Mouse (Mus musculus): ENCODE measurements around the gene Cfdp1. TPM values are rescaled to one million over a fixed set of nuclear protein-coding genes. Genes with fewer than 3 reads are reported as not detected.

Cfdp1 gene
- polyA plus RNA-seq, 1 experiment from 2014 or later: 217 TPM

DNA sequence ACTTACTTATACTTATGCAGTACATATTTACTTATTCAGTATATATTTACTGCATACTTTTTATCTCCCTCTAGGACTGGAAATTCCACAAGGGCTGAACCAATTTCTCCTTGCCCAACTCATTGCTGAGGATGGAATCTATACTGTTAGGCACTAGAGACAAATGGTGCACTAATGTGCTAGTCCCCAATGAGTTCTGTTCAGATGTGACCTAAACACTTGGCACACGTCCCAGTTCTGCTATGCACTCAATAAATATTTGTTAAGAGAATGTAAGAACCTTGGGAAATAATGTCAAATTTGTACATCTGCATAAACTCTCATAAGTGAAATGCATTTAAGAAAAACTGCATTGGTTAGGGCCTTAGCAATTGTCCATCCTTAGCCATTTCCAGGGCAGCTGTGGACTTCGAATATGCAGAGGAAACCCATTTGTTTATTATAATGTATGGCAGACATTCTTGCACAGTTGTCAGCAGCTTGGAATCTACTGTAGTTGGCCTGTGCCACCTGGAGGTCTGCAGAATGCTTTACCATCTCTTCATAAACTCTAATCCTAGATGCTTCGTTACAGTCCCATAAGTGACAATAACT, 60.7 kb downstream of the Cfdp1 start:
- H3K9ac ChIP-seq: no peak overlapping the region
- 62% methylated on average over 3 of the region's 3 CpGs for WGBS
- no peak overlapping the region for H3K4me2 ChIP-seq (replicated peaks)
- H3K27ac ChIP-seq (replicated peaks): no peak overlapping the region
- peaks cover 16% of the 10 kb centered on the region for H3K4me1 ChIP-seq
- H3K27me3 ChIP-seq: no peaks in the 10 kb centered on the region
- no peaks in the 10 kb centered on the region for H3K9me3 ChIP-seq (replicated peaks)
- H3K4me3 ChIP-seq (replicated peaks): no peak overlapping the region
- H3K36me3 ChIP-seq: peaks cover 3% of the 10 kb centered on the region; the same call in 1 of the 2 replicates
- ATAC-seq (ENCODE audit: insufficient number of reproducible peaks, low FRiP score, low TSS enrichment, low read depth): no peak

GRCm38 (mm10) chr8:111789639-111790038, 64.5 kb downstream of the Cfdp1 start:
- no peak overlapping the region for H3K9ac ChIP-seq
- H3K27ac ChIP-seq (replicated peaks): no peak overlapping the region
- H3K4me1 ChIP-seq: peaks cover 34% of the 10 kb centered on the region
- 0 out of 2 replicates have a peak, but pooled peaks cover 3% of the 10 kb centered on the region for H3K36me3 ChIP-seq
- H3K27me3 ChIP-seq: no peaks in the 10 kb centered on the region
- H3K9me3 ChIP-seq (replicated peaks): no peaks in the 10 kb centered on the region
- no peak for ATAC-seq (ENCODE audit: insufficient number of reproducible peaks, low FRiP score, low TSS enrichment, low read depth)
- H3K4me2 ChIP-seq (replicated peaks): no peak overlapping the region
- no peak overlapping the region for H3K4me3 ChIP-seq (replicated peaks)

- H3K27ac ChIP-seq (replicated peaks): no peak overlapping the region
- no peak for ATAC-seq (ENCODE audit: insufficient number of reproducible peaks, low FRiP score, low TSS enrichment, low read depth)
- WGBS: 34% methylated on average over 4 of the region's 4 CpGs
- H3K27me3 ChIP-seq: no peaks in the 10 kb centered on the region
- peaks cover 34% of the 10 kb centered on the region for H3K4me1 ChIP-seq
- H3K4me2 ChIP-seq (replicated peaks): no peak overlapping the region
- no peak overlapping the region for H3K4me3 ChIP-seq (replicated peaks)
- no peaks in the 10 kb centered on the region for H3K9me3 ChIP-seq (replicated peaks)
- no peak overlapping the region for H3K9ac ChIP-seq
- 0 out of 2 replicates have a peak, but pooled peaks cover 3% of the 10 kb centered on the region for H3K36me3 ChIP-seq
These were observed 64.9 kb downstream of the Cfdp1 start for GRCm38 (mm10) chr8:111789200-111789599.

DNA sequence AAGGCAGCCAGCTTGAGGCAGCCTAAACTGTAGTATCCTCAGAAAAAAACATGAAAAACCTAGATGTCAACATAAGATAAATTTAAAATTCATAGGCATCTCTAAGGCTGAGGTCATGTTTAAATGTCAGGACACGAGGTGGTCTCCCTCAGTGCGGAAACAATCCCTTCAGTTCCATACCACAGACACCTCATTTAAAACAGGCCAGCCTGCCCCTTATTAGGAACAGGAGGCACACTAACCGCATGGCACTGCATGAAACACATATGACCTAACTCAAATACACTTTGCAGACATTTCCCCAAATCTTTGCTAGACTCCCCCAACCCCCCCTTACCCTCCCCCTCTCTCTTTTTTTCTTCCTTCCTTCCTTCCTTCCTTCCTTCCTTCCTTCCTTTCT, 65.6 kb downstream of the Cfdp1 start:
- H3K27ac ChIP-seq (replicated peaks): no peak overlapping the region
- 0 out of 2 replicates have a peak, but pooled peaks cover 3% of the 10 kb centered on the region for H3K36me3 ChIP-seq
- H3K4me2 ChIP-seq (replicated peaks): no peak overlapping the region
- peaks cover 33% of the 10 kb centered on the region for H3K4me1 ChIP-seq
- no peak overlapping the region for H3K4me3 ChIP-seq (replicated peaks)
- no peaks in the 10 kb centered on the region for H3K27me3 ChIP-seq
- no peak for ATAC-seq (ENCODE audit: insufficient number of reproducible peaks, low FRiP score, low TSS enrichment, low read depth)
- 44% methylated on average over 3 of the region's 3 CpGs for WGBS
- H3K9me3 ChIP-seq (replicated peaks): no peaks in the 10 kb centered on the region
- H3K9ac ChIP-seq: no peak overlapping the region

- 62% methylated on average over 5 of the region's 5 CpGs for WGBS
- no peak overlapping the region for H3K4me3 ChIP-seq (replicated peaks)
- no peak for ATAC-seq (ENCODE audit: insufficient number of reproducible peaks, low FRiP score, low TSS enrichment, low read depth)
- no peaks in the 10 kb centered on the region for H3K27me3 ChIP-seq
- H3K9ac ChIP-seq: no peak overlapping the region
- H3K4me1 ChIP-seq: peaks cover 29% of the 10 kb centered on the region
- no peak overlapping the region for H3K4me2 ChIP-seq (replicated peaks)
- no peak overlapping the region for H3K27ac ChIP-seq (replicated peaks)
- H3K9me3 ChIP-seq (replicated peaks): no peaks in the 10 kb centered on the region
- 0 out of 2 replicates have a peak, but pooled peaks cover 3% of the 10 kb centered on the region for H3K36me3 ChIP-seq
These were observed 66.0 kb downstream of the Cfdp1 start for GRCm38 (mm10) chr8:111788085-111788484.

DNA sequence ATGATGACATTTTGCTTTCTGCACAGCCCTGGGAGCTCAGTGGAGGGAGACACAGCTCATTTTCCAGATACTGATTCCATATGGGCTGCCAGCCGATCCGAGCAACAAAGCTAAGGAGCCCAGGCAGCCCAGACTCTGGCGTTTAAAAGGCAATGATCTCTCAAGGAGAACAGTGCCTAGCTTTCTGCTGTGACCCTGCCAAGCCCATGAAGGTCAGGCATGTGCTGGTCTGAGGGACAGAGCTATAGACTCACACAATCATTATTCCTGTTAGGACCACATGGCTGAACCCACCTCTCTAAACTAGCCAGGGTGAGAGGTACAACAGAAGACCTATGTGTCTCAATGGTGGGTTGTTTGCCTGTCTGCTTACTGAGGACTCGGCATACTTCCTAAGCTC, 66.4 kb downstream of the Cfdp1 start:
- H3K27me3 ChIP-seq: no peaks in the 10 kb centered on the region
- peaks cover 29% of the 10 kb centered on the region for H3K4me1 ChIP-seq
- no peak overlapping the region for H3K9ac ChIP-seq
- no peak for ATAC-seq (ENCODE audit: insufficient number of reproducible peaks, low FRiP score, low TSS enrichment, low read depth)
- H3K9me3 ChIP-seq (replicated peaks): no peaks in the 10 kb centered on the region
- no peak overlapping the region for H3K27ac ChIP-seq (replicated peaks)
- 0 out of 2 replicates have a peak, but pooled peaks cover 3% of the 10 kb centered on the region for H3K36me3 ChIP-seq
- WGBS: 20% methylated on average over 4 of the region's 4 CpGs
- no peak overlapping the region for H3K4me2 ChIP-seq (replicated peaks)
- no peak overlapping the region for H3K4me3 ChIP-seq (replicated peaks)

DNA sequence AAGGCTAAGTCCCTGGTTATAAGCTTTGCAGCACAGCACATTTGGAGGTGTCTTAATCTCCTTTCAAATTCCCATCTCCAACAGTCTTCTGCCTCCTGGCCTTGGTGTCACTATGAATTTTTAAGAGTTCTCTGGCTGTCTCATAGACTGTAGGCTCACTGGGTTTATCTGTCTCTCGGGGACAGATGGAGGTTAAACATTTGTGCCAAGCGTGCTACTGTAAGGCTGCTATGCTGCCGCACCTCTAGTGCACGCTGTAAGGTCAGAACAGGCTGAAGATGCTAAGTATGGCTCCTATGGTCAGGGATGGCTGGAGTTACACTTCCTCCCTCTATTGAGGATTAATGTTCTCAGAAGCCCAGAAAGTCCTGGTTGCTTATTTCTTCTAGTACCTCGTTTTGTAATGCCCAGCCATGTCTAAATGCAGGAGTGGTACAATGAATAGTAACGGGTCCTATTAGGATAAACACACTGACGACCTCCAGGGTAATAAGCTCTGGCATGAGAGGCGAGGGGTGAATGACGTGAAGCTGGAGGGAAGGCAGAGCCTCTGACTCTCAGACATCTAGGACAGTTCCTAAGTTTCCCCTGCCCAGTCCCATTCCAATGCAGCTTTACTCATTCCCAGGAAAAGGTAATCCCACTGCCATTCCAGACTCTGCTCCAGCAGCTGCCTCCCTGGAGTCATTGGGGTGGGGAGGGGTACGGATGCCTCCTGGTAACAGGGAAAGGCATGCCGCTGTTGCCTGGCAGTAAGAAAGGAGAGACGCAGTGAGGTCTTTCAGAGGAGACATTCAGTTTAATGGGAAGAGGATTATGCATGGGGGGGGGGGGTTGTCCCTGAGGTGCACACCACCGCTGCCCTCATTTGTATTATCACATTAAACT, 67.1 kb downstream of the Cfdp1 start:
- Histone ChIP-seq H3K36me3 (0 out of 2 replicates have a peak, but pooled peaks cover 3% of the 10 kb centered on the region), H3K4me1 (peaks cover 29% of the 10 kb centered on the region), H3K9me3 (replicated peaks) (no peaks in the 10 kb centered on the region), H3K9ac (no peak overlapping the region), H3K4me2 (replicated peaks) (no peak overlapping the region), H3K27me3 (no peaks in the 10 kb centered on the region), H3K4me3 (replicated peaks) (no peak overlapping the region), H3K27ac (replicated peaks) (no peak overlapping the region)
- ATAC-seq (ENCODE audit: insufficient number of reproducible peaks, low FRiP score, low TSS enrichment, low read depth): no peak
- WGBS: 54% methylated on average over 13 of the region's 13 CpGs

DNA sequence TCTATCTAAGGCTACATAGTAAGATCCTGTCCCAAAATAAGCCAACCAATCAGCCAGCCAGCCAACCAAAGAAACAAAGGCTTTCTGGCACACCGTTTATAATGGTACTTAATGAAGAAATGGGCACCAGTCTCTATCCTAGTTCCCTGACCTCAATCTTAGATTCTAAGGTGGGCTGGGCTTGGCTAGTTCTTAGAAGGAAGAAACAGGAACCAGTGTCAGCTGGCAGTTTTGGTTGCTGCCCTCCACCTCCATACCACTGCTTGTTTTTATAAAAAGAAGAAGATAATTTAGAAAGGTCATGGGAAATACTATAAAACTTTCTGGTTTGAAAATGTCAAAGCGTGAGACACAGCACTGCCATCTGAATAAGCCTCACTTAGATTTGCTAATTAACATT, 68.0 kb downstream of the Cfdp1 start:
- 92% methylated on average over 2 of the region's 2 CpGs for WGBS
- Histone ChIP-seq H3K4me1 (peaks cover 29% of the 10 kb centered on the region), H3K27me3 (no peaks in the 10 kb centered on the region), H3K4me3 (replicated peaks) (no peak overlapping the region), H3K36me3 (0 out of 2 replicates have a peak, but pooled peaks cover under 1% of the 10 kb centered on the region), H3K27ac (replicated peaks) (no peak overlapping the region), H3K9me3 (replicated peaks) (no peaks in the 10 kb centered on the region), H3K9ac (no peak overlapping the region), H3K4me2 (replicated peaks) (no peak overlapping the region)
- ATAC-seq (ENCODE audit: insufficient number of reproducible peaks, low FRiP score, low TSS enrichment, low read depth): no peak

GRCm38 (mm10) chr8:111782671-111783394, 71.3 kb downstream of the Cfdp1 start:
- Histone ChIP-seq H3K9me3 (replicated peaks) (no peaks in the 10 kb centered on the region), H3K27me3 (no peaks in the 10 kb centered on the region), H3K4me1 (peaks cover 12% of the 10 kb centered on the region), H3K4me2 (replicated peaks) (no peak overlapping the region), H3K36me3 (peaks cover 17% of the 10 kb centered on the region), H3K27ac (replicated peaks) (no peak overlapping the region), H3K9ac (no peak overlapping the region), H3K4me3 (replicated peaks) (no peak overlapping the region)
- WGBS: 72% methylated on average over 9 of the region's 9 CpGs
- ATAC-seq (ENCODE audit: insufficient number of reproducible peaks, low FRiP score, low TSS enrichment, low read depth): no peak

- Histone ChIP-seq H3K9me3 (replicated peaks) (no peaks in the 10 kb centered on the region), H3K9ac (no peak overlapping the region), H3K27ac (replicated peaks) (no peak overlapping the region), H3K4me3 (replicated peaks) (no peak overlapping the region), H3K36me3 (peaks cover 17% of the 10 kb centered on the region), H3K4me2 (replicated peaks) (no peak overlapping the region), H3K27me3 (no peaks in the 10 kb centered on the region), H3K4me1 (peaks cover 5% of the 10 kb centered on the region)
- no peak for ATAC-seq (ENCODE audit: insufficient number of reproducible peaks, low FRiP score, low TSS enrichment, low read depth)
- 84% methylated on average over 2 of the region's 2 CpGs for WGBS
These were observed 71.9 kb downstream of the Cfdp1 start for GRCm38 (mm10) chr8:111782161-111782560.

Measured in embryonic facial prominence, embryonic 15.5 days (tissue).